Mouse (Mus musculus) c-Kit-positive CD71-positive TER-119-negative erythroid progenitor cells, embryonic 14.5 days (primary cell): ENCODE data around the gene Dpyd.

Source experiments
- DNase-seq: peaks from one replicate; pipeline ENCODE4 v3.0.0-alpha.2; 2013; ENCODE audit warnings: low read depth

Dpyd gene

GRCm38 (mm10) chr3:118676052-118676777, 114.3 kb downstream of the Dpyd start:
- DNase-seq, result no peak

GRCm38 (mm10) chr3:118680803-118681202, 118.9 kb downstream of the Dpyd start:
- DNase-seq, result no peak

GRCm38 (mm10) chr3:118750269-118750668, 188.3 kb downstream of the Dpyd start:
- no peak for DNase-seq

GRCm38 (mm10) chr3:118753623-118754022, 191.7 kb downstream of the Dpyd start:
- DNase-seq, result no peak

GRCm38 (mm10) chr3:118756099-118756498, 194.2 kb downstream of the Dpyd start:
- DNase-seq, result no peak

DNA sequence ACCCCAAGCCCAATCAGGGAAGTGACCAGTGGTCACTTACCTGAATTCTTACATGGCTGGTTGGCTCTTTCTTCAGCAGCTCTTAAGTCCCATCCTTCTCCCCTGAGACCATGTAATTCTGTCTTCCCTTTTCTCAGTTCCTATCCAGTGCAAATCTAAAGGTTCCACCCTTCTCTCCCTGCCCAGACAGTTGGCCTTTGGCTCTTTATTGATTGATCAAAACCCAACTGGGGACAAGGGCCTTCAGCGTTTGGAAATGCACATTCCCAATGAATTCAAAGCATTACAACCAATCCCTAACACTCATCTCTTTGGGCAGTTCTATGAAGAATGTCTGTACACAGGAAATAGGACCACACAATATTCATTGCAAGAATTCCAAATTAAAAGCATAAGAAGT, 251.0 kb downstream of the Dpyd start:
- DNase-seq, result no peak

- no peak for DNase-seq
Observed at GRCm38 (mm10) chr3:118850613-118851527, 288.9 kb downstream of the Dpyd start.

GRCm38 (mm10) chr3:118852711-118853110, 290.8 kb downstream of the Dpyd start:
- DNase-seq, result no peak

DNA sequence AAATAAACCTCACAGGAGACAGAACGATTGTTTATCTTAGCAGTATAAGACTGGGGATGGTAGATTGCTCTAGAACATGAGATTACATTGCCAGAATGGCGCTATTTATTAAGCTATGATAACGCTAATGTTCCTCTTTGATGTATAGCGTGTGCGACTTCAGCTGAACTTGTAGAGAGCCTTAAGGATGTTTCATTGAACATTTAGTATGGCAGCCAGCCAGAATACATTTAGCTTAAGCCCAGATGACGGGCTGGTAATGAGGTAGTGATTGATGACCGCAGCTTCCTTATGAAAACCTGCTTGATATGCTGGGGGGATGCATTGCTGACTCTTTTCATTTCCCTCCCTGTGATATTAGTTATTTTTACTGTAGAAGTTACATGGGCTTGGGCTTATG, 293.5 kb downstream of the Dpyd start:
- DNase-seq, result no peak

- DNase-seq, result no peak
Observed at GRCm38 (mm10) chr3:118869113-118870107, 307.5 kb downstream of the Dpyd start.

GRCm38 (mm10) chr3:118875871-118876270, 313.9 kb downstream of the Dpyd start:
- DNase-seq, result no peak

- no peak for DNase-seq
Observed at GRCm38 (mm10) chr3:118899036-118899435, 337.1 kb downstream of the Dpyd start.

GRCm38 (mm10) chr3:118991312-118991711, 429.4 kb downstream of the Dpyd start:
- no peak for DNase-seq

- DNase-seq, result no peak
Observed at GRCm38 (mm10) chr3:118991793-118992192, 429.9 kb downstream of the Dpyd start.

GRCm38 (mm10) chr3:119021255-119021654, 459.3 kb downstream of the Dpyd start:
- DNase-seq, result no peak

- no peak for DNase-seq
Observed at GRCm38 (mm10) chr3:119042611-119043010, 480.7 kb downstream of the Dpyd start.

- DNase-seq, result no peak
Observed at GRCm38 (mm10) chr3:119056144-119056543, 494.2 kb downstream of the Dpyd start.

- DNase-seq, result no peak
Observed at GRCm38 (mm10) chr3:119063214-119063613, 501.3 kb downstream of the Dpyd start.

DNA sequence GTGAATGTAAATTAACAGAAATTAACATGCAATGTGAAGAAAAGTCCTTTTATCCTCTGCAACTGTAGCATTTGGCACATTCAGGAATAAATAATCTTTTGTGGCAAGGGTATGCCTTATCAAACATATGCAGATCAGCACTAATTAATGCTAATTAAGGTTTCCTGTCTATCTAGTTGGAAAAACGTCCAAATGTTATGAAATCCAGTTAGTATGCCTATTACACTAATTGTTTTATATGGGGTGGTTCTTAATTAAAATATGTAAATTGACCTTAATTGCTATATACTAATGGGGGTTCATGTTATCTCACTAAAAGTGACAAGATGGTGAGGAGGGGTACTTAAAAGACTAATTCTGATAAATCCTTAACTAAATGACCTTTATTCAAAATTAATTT, 501.7 kb downstream of the Dpyd start:
- no peak for DNase-seq

DNA sequence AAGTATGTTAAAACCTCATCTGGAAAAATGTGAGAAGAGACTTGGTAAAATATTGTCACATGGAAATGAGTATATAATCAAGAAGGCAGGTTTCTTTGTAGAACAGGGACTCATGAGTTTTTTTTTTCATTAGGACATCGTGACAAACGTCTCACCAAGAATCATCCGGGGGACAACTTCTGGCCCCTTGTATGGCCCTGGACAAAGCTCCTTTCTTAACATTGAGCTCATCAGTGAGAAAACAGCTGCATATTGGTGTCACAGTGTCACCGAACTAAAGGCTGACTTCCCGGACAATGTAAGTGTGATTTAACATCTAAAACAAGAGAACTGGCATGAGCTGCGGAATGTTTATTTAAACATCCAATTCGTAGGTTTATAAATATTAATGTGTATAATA, 502.8 kb downstream of the Dpyd start:
- DNase-seq, result no peak

DNA sequence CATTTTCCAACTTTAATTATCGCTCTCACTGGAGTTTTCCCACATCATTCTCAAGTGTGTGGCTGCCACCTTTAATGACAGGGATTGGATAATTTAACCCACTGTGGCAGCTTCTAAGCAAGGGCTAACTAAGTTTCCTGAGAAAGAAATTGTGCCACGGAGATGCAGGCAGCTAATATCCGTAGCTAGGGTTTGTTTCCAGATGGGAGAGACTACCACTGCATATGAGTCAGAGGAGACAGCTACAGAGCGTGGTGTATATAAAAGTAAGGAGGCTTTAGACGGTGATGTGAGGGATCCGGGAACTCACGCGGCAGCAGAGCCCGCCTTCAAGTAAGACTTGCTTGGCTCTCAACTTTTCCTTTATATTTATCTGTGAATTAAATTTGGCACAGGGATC, 505.3 kb downstream of the Dpyd start:
- DNase-seq, result no peak

GRCm38 (mm10) chr3:119086618-119087017, 524.7 kb downstream of the Dpyd start:
- no peak for DNase-seq
